Mouse (Mus musculus) macrophage (primary cell): ENCODE results near the gene Caprin1. TPM values are rescaled to one million over a fixed set of nuclear protein-coding genes. Genes with fewer than 3 reads are reported as not detected.

Experiments
- H3K27ac ChIP-seq: fragments of 350-480 bp; formaldehyde crosslinking; 2 replicates; pipeline ENCODE4 v1.9.0; 2021
- H3K36me3 ChIP-seq: fragments of 350-480 bp; formaldehyde crosslinking; 2 replicates; pipeline ENCODE4 v1.9.0; 2021; ENCODE audit errors: inconsistent target
- H3K4me3 ChIP-seq: fragments of 350-480 bp; formaldehyde crosslinking; 2 replicates; pipeline ENCODE4 v1.9.0; 2021; ENCODE audit errors: inconsistent target
- H3K79me2 ChIP-seq: fragments of 350-480 bp; formaldehyde crosslinking; 2 replicates; pipeline ENCODE4 v1.9.0; 2021; ENCODE audit errors: inconsistent target
- WGBS: methylation state at CpG from one replicate; pipeline ENCODE4 v1.1.7; 2026; ENCODE audit warnings: inconsistent platforms; ENCODE audit not compliant: missing documents; 5-methylcytosine and 5-hydroxymethylcytosine counted together
- polyA plus RNA-seq: library from polyadenylated mRNA; stranded (reverse); fragments of 250-400 nt; gene quantifications from 3 replicates; pipeline ENCODE4 v1.2.4, GENCODE M21; 2018; ENCODE audit warnings: inconsistent platforms
- total RNA-seq, 78 experiments: library from RNA; depleted of rRNA; stranded (reverse); fragments of 250-400 nt; gene quantifications; 1 replicate in 9 of 78; 2 replicates in 24 of 78; 3 replicates in 43 of 78; 4 replicates in 2 of 78; pipeline ENCODE4 v1.2.4; 2018; ENCODE audit warnings: inconsistent platforms in 56 of 78

Caprin1 gene
- total RNA-seq (2018; cell fraction: chromatin; rRNA removed): 100 to 1,000 TPM; 200 to 695 (median 525) TPM
- 100 to 1,000 TPM; 225 to 325 (median 275) TPM for total RNA-seq (2018; cell fraction: cytosol; rRNA removed)
- total RNA-seq (2018; cell fraction: nucleus; rRNA removed): 100 to 1,000 TPM; 171 to 534 (median 369) TPM
- polyA plus RNA-seq: 198 to 272 TPM (median 226 TPM) in 3 replicates

DNA sequence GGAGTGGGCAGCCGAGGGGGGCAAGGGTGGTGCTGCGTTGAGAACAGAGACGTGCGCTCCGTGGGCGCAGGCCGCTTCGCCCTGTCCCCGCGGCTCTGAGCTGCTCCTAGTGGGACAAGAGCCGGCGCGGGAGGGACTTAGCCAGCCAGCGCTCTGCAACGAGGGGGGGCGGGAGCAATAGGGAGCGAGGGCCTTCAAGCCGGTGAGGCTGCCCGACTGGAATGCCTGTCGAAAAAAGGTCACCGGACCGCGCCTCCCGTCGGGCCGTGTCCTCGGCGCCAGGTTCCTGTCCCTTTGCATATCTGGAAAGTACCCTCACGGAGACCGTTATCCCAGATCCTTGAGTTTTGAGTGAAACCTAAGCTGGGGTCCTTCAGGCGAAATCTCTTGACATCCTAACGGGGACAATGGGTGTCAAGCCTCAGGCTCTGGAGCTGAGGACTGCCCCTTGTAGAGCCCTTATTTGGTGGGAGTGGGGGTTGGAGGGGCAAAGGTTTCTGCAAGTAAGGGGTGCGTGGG, at the start of gene Caprin1:
Gene Caprin1, minus strand, starts transcription at position 159 of the 519 bp plus-strand sequence.
- H3K27ac ChIP-seq: peak within 1 kb of the TSS; percentile 97
- 0 out of 2 replicates have a peak, but pooled peaks cover 12% of the 10 kb centered on the region for H3K36me3 ChIP-seq
- peaks cover 37% of the 10 kb centered on the region for H3K79me2 ChIP-seq
- under 1% methylated on average over 31 of the region's 33 CpGs for whole genome bisulfite sequencing
- peak within 1 kb of the TSS; percentile 96 for H3K4me3 ChIP-seq

DNA sequence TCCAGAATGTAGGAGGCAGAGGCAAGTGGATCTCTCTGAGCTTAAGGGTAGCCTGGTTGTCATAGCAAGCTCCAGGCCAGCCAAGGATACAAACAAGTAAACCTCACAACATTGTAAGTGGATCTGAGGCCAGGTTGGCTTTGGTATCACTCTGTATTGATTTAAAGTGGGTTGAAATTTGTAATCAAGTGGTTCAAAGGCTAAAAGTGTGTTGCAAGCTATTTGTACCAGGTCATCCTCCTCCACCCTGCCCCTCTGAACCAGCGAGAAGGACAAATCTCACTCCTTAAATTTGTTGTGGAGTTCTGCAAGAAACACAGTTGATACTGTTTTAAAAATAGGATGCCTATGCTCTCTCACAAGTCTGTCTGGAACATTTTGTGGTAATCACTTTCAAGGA, 49.4 kb upstream of the Caprin1 start:
- Histone ChIP-seq H3K36me3 (no peaks in the 10 kb centered on the region), H3K4me3 (no peak overlapping the region), H3K27ac (no peak overlapping the region), H3K79me2 (no peaks in the 10 kb centered on the region)
- WGBS: 93% methylated on average over 1 of the region's 1 CpGs

DNA sequence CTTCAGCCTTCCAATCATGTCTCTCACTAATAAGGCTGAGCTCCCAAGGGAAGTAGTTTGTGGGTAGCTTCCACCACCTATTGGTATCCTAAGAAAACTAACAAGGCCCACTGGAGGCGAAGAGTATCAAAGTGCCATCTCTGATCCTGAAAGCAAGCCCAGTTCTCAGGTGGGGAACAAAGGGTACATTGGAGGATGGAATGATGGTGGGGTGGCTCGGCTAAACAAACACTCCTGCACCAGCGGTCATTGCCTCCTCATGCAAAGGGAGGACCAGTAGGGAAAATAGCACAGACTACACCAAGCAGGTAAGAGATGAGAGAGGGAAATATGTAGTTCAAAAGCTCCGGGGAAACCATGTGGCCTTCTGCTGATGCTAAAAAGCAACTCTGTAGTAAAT, 48.8 kb upstream of the Caprin1 start:
- H3K36me3 ChIP-seq: no peaks in the 10 kb centered on the region
- no peaks in the 10 kb centered on the region for H3K79me2 ChIP-seq
- H3K27ac ChIP-seq: no peak overlapping the region
- no peak overlapping the region for H3K4me3 ChIP-seq
- 85% methylated on average over 3 of the region's 4 CpGs for WGBS

DNA sequence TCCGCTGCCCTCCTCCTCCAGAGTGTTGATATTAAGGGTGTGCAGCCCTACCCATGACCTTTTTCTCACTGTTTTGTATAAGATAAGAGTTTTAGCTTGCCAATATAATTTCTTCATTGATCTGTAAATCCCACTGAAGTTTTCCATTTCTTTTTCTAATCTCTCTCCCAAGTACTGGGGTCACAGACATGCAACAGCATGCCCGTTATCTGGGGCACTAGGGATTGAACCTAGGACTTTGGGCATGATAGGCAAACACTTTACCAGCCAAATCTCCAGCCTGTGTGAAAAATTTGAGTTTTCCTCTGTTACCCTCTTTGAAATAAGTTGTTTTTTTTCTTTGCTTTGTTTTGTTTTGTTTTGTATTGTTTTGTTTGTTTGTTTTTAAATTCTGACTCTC, 46.6 kb upstream of the Caprin1 start:
- WGBS: 100% methylated on average over 2 of the region's 2 CpGs

DNA sequence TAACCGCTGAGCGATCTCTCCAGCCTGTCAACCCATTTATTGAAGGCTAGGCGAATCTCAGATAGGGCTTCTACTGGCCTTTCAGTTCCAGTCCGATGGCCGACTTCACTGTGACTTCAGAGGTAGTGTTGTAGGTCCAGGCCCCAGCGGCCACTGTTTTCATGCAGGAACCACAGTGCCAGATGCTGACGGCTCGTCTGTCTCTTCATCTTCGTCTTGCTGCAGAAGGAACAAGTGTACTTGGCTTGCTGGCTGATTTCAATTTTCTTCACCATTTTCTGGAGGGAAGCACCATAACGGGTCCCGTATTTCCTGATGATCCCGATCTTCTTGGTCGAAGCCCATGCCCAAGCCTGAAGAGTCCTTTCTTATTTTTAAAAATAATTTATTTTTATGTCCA, 45.9 kb upstream of the Caprin1 start:
- Histone ChIP-seq H3K79me2 (no peaks in the 10 kb centered on the region), H3K4me3 (no peak overlapping the region), H3K27ac (no peak overlapping the region), H3K36me3 (no peaks in the 10 kb centered on the region)
- WGBS: 95% methylated on average over 13 of the region's 13 CpGs

More for the DNA sequence above, 46.6 kb upstream of the Caprin1 start:
- Histone ChIP-seq H3K79me2 (no peaks in the 10 kb centered on the region), H3K27ac (no peak overlapping the region), H3K4me3 (no peak overlapping the region), H3K36me3 (no peaks in the 10 kb centered on the region)

DNA sequence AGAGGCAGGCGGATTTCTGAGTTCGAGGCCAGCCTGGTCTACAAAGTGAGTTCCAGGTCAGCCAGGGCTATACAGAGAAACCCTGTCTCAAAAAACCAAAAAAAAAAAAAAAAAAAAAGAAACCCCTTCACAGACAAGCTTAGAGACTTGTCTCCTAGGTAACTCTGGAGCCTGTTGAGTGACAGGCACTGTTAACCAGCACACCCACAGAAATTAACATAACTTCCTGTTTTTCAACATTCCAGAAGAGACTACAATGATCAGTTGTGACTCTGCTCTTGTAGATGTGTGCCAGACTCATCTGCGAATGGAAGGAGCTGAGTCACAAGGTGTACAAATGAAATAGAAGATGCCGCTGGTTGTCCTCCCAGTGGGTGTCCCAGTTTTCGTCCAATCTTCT, 44.9 kb upstream of the Caprin1 start:
- Histone ChIP-seq H3K36me3 (no peaks in the 10 kb centered on the region), H3K79me2 (no peaks in the 10 kb centered on the region), H3K4me3 (no peak overlapping the region), H3K27ac (no peak overlapping the region)
- WGBS: 14% methylated on average over 3 of the region's 5 CpGs

DNA sequence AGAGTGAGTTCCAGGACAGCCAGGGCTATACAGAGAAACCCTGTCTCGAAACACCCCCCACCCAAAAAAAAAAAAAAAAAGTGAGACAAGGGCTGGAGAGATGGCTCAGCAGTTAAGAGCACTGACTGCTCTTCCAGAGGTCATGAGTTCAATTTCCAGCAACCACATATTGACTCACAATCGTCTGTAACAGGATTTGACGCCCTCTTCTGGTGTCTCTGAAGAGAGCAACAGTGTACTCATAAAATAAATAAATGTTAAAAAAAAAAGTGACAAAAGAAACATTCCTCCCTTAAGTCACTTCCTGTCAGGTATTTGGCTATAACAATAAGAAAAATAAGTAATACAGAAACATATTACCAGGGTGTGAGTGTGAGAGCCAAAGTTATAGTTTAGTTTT, 41.0 kb upstream of the Caprin1 start:
- 86% methylated on average over 3 of the region's 3 CpGs for WGBS
- Histone ChIP-seq H3K36me3 (no peaks in the 10 kb centered on the region), H3K79me2 (no peaks in the 10 kb centered on the region), H3K27ac (no peak overlapping the region), H3K4me3 (no peak overlapping the region)

DNA sequence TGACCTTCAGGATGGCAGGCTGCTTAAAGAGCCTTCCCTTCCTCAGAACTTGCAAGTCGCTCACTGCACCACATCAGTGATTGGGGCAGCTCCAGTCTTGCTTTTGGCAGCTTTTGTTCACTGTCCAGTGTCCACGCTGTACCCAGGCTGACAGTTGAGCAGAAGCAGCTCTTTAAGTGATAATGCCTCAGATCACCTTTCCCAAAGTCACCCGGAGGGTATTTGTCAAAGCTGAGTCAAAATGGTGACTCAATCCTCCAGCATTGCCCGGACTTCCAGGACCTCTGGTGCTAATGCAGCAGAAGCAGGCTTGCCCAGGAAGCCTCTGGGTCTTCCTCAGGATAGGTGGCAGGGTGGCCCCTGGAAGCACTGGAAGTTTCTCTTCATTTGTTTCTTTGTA, 39.7 kb upstream of the Caprin1 start:
- Histone ChIP-seq H3K4me3 (no peak overlapping the region), H3K36me3 (no peaks in the 10 kb centered on the region), H3K79me2 (no peaks in the 10 kb centered on the region), H3K27ac (no peak overlapping the region)
- WGBS: 90% methylated on average over 4 of the region's 4 CpGs

DNA sequence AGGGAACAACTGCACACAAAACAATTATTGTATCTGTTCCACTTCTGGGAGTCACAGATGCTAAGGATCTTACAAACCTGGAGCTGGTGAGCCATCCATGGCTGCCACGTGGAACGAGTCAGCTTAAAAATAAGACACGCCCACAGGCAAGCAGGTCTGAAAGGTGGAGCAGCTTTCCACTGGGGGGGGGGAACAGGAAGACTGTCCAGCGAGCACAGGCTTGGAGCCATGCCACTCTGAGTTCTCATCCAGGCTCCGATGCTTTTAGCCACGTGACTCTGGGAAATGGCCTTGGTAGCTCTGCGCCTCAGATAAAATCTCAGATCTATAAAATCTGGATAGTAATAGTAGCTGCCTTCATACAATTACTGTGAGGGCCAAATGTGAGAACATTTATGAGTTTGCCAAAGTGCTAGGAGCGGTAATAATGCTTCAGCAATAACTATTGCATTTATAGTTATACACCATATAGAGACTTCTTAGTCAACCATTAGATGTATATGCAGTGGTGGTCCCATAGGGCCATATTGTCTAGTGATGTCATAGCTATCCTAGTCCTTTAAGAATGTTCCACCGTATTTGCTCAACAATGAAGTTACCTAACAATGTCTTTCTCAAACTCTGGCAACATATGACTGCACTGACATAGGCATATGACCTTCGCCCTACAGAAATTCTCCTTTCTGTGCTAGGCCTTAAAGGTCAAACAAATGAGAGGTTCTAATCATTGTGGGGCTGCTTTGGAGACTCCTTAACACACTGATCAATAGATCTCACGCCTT, 38.4 kb upstream of the Caprin1 start:
- H3K27ac ChIP-seq: no peak overlapping the region
- WGBS: 85% methylated on average over 10 of the region's 11 CpGs
- H3K36me3 ChIP-seq: no peaks in the 10 kb centered on the region
- H3K4me3 ChIP-seq: no peak overlapping the region
- H3K79me2 ChIP-seq: no peaks in the 10 kb centered on the region

DNA sequence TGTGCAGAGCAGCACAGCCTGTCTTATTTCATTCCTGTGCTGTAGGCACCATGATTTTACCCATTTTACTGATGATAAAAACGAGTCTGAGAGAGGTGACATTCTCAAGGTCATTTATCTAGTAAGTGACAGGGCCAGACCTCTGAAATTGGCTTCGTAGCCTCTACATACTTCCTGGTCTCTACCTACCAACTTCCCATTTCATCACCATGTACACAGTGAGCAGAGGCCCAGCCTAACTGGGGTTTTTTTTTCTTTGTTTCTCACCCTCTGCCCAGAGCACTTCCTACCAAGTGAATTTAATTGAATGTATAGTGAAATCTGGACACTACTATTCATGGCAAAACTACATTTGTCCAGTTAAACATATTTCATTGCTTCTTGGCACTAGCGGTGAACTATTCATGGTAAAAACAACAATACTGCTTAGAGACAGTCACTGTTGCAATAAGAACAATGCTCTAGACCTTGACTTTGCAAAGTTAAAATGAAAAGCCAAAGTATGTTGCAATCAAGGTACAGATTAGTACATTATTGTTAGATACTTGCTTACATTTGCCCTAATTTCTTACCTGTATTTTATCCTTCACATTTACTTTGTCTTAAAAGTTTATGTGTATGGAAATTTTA, 36.5 kb upstream of the Caprin1 start:
- 49% methylated on average over 3 of the region's 3 CpGs for WGBS
- H3K27ac ChIP-seq: no peak overlapping the region
- H3K36me3 ChIP-seq: no peaks in the 10 kb centered on the region

DNA sequence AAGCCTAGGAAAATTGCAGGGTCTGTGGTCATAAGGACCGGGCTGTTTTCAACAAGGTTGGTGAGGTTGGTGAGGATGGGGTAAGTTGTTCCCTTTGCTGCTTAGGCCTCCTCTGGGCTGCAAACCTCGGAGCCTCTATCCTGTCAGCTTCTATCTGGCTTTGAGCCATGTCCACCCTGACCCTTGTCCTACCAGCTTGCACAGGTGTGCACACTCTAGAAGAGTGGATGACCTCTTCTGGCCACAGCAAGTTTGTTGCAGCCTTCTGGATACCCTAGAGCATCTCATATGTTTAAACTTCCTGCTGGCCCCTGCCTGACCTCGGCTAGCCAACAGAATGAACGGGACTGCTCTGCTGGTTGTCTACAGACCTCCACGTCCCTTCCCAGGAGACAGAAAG, 35.5 kb upstream of the Caprin1 start:
- H3K4me3 ChIP-seq: no peak overlapping the region

More for the DNA sequence above, 36.5 kb upstream of the Caprin1 start:
- no peak overlapping the region for H3K4me3 ChIP-seq
- no peaks in the 10 kb centered on the region for H3K79me2 ChIP-seq

DNA sequence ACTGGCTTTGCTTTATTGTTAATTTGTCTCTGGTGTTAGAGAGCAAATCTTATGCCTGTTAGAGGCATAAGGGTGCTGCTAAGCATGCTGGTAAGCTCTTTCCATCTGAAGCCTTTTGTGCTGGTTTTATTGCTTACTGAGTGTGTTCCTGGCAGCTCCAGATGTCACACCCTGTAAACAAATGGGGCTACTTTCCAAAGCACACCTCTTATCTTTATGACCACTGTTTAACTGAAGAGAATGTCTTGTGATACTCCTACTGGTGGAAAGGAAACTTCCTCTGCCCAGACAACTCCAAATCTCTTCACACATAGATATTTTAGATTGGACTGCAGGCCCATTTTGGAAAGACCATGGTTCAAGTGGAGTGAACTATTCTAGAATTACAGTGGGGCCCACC, 31.5 kb upstream of the Caprin1 start:
- H3K79me2 ChIP-seq: no peaks in the 10 kb centered on the region

More for the DNA sequence above, 35.5 kb upstream of the Caprin1 start:
- Histone ChIP-seq H3K36me3 (no peaks in the 10 kb centered on the region), H3K79me2 (no peaks in the 10 kb centered on the region), H3K27ac (no peak overlapping the region)
- WGBS: 85% methylated on average over 5 of the region's 5 CpGs

DNA sequence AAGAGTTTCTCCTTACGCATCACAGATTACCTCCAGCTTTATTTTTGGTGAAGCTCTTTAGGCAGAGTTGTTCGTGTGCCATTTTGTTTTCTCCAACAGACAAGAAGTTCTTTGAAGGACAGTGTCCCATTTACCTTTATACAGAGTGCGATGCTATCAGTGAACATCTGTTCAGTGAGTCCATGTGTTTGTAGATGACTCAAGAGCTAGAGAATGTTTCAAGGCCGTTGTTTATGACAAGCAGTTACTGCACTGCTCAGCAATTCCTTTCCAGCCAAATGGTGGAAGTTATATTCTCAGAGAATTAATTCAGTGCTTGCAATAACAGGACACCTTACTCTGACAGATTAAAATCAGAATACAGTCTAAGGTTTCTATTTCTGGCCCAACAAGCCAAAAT, 27.5 kb upstream of the Caprin1 start:
- no peak overlapping the region for H3K27ac ChIP-seq
- no peaks in the 10 kb centered on the region for H3K36me3 ChIP-seq
- 89% methylated on average over 4 of the region's 4 CpGs for WGBS
- H3K4me3 ChIP-seq: no peak overlapping the region
- H3K79me2 ChIP-seq: no peaks in the 10 kb centered on the region

More for the DNA sequence above, 31.5 kb upstream of the Caprin1 start:
- Histone ChIP-seq H3K36me3 (no peaks in the 10 kb centered on the region), H3K4me3 (no peak overlapping the region), H3K27ac (no peak overlapping the region)

DNA sequence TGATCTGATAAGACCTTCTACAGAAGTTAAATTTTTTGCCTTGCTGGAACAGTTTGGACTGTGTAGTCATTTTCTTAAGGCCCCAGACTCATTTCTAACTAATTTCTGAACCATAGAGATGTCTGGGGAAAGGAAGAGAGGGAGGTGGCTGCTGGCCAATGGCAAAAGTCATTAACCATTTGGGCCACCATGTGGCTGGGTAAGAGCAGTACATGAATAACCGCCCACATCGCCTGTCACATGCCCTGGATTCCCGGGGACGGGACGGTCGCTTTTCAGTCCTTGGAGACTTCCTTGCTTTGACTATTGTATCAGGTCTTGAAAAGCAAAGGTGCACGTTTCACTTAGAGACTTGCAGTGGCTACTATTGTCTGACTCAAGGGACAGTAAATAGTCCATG, 25.1 kb upstream of the Caprin1 start:
- 79% methylated on average over 7 of the region's 7 CpGs for WGBS

More for the DNA sequence above, 25.1 kb upstream of the Caprin1 start:
- H3K36me3 ChIP-seq: no peaks in the 10 kb centered on the region
- no peaks in the 10 kb centered on the region for H3K79me2 ChIP-seq
- no peak overlapping the region for H3K27ac ChIP-seq
- H3K4me3 ChIP-seq: no peak overlapping the region
